Comparison of ENCODE assay signal across 8 mouse cellular contexts in genomic region chr3:41564471-41565213, GRCm38 (mm10). TPM values are rescaled to one million over a fixed set of nuclear protein-coding genes. Genes with fewer than 3 reads are reported as not detected.
A peak's percentile ranks its signal among the peaks of the same experiment; 100 is the strongest.
DNase-seq lines count a peak whose midpoint lies in the region; ATAC-seq and TF ChIP-seq lines count a peak whose summit lies in the region.

No protein-coding gene starts in this region.

- peak overlapping the region; percentile 69 for H3K4me3 ChIP-seq in heart, embryonic 13.5 days
- H3K4me3 ChIP-seq in kidney, postnatal 0 days (replicated peaks; ENCODE audit: low read depth, low read length) = peak overlapping the region; percentile 67
- peak overlapping the region; percentile 75 for H3K4me3 ChIP-seq in liver, embryonic 12.5 days

- peak overlapping the region; percentile 95 for H3K4me2 ChIP-seq in heart, embryonic 13.5 days
- peak overlapping the region; percentile 80 for H3K4me2 ChIP-seq in kidney, postnatal 0 days (ENCODE audit: low read length)
- peak overlapping the region; percentile 98 for H3K4me2 ChIP-seq in liver, embryonic 12.5 days

- H3K36me3 ChIP-seq in heart, embryonic 13.5 days = no peaks in the 10 kb centered on the region
- no peaks in the 10 kb centered on the region for H3K36me3 ChIP-seq in kidney, postnatal 0 days (ENCODE audit: insufficient read depth, low read length)
- H3K36me3 ChIP-seq in liver, embryonic 12.5 days = no peaks in the 10 kb centered on the region
- H3K36me3 ChIP-seq in splenic B cell, adult 2 months (ENCODE audit: control insufficient read depth, insufficient read depth, low read length, poor library complexity, severe bottlenecking) = no peaks in the 10 kb centered on the region

- H3K27ac ChIP-seq in heart, embryonic 13.5 days (replicated peaks) = peak overlapping the region; percentile 97
- peak overlapping the region; percentile 97 for H3K27ac ChIP-seq in kidney, postnatal 0 days
- H3K27ac ChIP-seq in liver, embryonic 12.5 days = peak overlapping the region; percentile 97

- peak; percentile 39 for ATAC-seq in erythroid progenitor cell, adult 5-6 weeks (replicated peaks; ENCODE audit: low FRiP score, poor library complexity, severe bottlenecking)
- ATAC-seq in heart, embryonic 13.5 days (ENCODE audit: extremely low read depth, insufficient number of reproducible peaks, low FRiP score, low TSS enrichment) = peak; percentile 47
- ATAC-seq in kidney, postnatal 0 days (replicated peaks; ENCODE audit: low FRiP score, low read depth) = peak; percentile 78
- ATAC-seq in liver, embryonic 12.5 days = peak; percentile 66

- WGBS in heart, embryonic 13.5 days = under 1% methylated on average over 48 of the region's 60 CpGs
- WGBS in kidney, postnatal 0 days = under 1% methylated on average over 43 of the region's 60 CpGs
- WGBS in liver, embryonic 12.5 days (ENCODE audit: insufficient replicate concordance) = 0% methylated on average over 51 of the region's 60 CpGs

- no peaks in the 10 kb centered on the region for H3K27me3 ChIP-seq in heart, embryonic 13.5 days (replicated peaks)
- H3K27me3 ChIP-seq in kidney, postnatal 0 days (ENCODE audit: insufficient read depth, low read length) = no peaks in the 10 kb centered on the region
- peaks cover 3% of the 10 kb centered on the region; the same call in 1 of the 2 replicates for H3K27me3 ChIP-seq in liver, embryonic 12.5 days (replicated peaks)
- H3K27me3 ChIP-seq in splenic B cell, adult 2 months (ENCODE audit: control insufficient read depth, insufficient read depth, low read length, poor library complexity, severe bottlenecking) = no peaks in the 10 kb centered on the region

- no peaks in the 10 kb centered on the region for H3K9me3 ChIP-seq in heart, embryonic 13.5 days
- no peaks in the 10 kb centered on the region for H3K9me3 ChIP-seq in kidney, postnatal 0 days (replicated peaks; ENCODE audit: low read length)
- H3K9me3 ChIP-seq in liver, embryonic 12.5 days (replicated peaks) = no peaks in the 10 kb centered on the region

- TF ChIP-seq CTCF in kidney, postnatal 0 days (IDR thresholded peaks at IDR 0.05; ENCODE audit: low read depth) = no peak

- peak; percentile 67 to 70 for DNase-seq in CD8-positive naive resting alpha-beta T cell, adult 2 months (ENCODE audit: low read depth in 2 of 2, low spot score in 2 of 2)
- peak; percentile 47 for DNase-seq in c-Kit-negative CD71-positive TER-119-positive erythroid progenitor cells, embryonic 14.5 days (ENCODE audit: low read depth, low spot score)
- peak; percentile 84 for DNase-seq in kidney, postnatal 0 days (ENCODE audit: low spot score)
- DNase-seq in naive thymus-derived CD4-positive, alpha-beta T cell, adult 2 months (ENCODE audit: low read depth) = peak; percentile 87
- peak; percentile 90 for DNase-seq in splenic B cell, adult 2 months (ENCODE audit: low read depth, low spot score)

- peaks cover 32% of the 10 kb centered on the region for H3K4me1 ChIP-seq in heart, embryonic 13.5 days
- H3K4me1 ChIP-seq in kidney, postnatal 0 days (replicated peaks; ENCODE audit: insufficient read depth, low read length) = no peaks in the 10 kb centered on the region
- peaks cover 40% of the 10 kb centered on the region for H3K4me1 ChIP-seq in liver, embryonic 12.5 days

- H3K9ac ChIP-seq in heart, embryonic 13.5 days = peak overlapping the region; percentile 96
- H3K9ac ChIP-seq in kidney, postnatal 0 days (ENCODE audit: low read depth, low read length) = peak overlapping the region; percentile 82
- peak overlapping the region; percentile 90 for H3K9ac ChIP-seq in liver, embryonic 12.5 days

RNA-seq across cellular contexts. Expression of gene Jade1, which starts 9.1 kb away (rescaled TPM):
- total RNA-seq in erythroid progenitor cell, adult 5-6 weeks (2015; ENCODE audit: low replicate concordance) = 35.0 and 40.2 TPM in 2 replicates
- 34.0 and 38.2 TPM in 2 replicates for total RNA-seq in erythroid progenitor cell, adult 5-6 weeks (2017; ENCODE audit: low replicate concordance)
- 12.4 and 13.5 TPM in 2 replicates for polyA plus RNA-seq in heart, embryonic 13.5 days (2015; fragmentation: Nextera tagmentation; extraction: Ambion mirVana)
- 25.4 and 25.8 TPM in 2 replicates for polyA plus RNA-seq in kidney, postnatal 0 days (2015; fragmentation: Nextera tagmentation; extraction: Ambion mirVana)
- polyA plus RNA-seq in liver, embryonic 12.5 days (2016; fragmentation: Nextera tagmentation; extraction: Ambion mirVana) = 13.8 and 14.0 TPM in 2 replicates

Comparison
In these comparisons a context has a peak if more than half of its experiments do, and no peak if none do; other contexts are left out.
1. Peak in every context shown above with its lines: DNase-seq, ATAC-seq, H3K4me3 ChIP-seq and H3K27ac ChIP-seq.